Mouse (Mus musculus) CH12.LX (cell line): ENCODE results near the gene Slc25a16. TPM values are rescaled to one million over a fixed set of nuclear protein-coding genes. Genes with fewer than 3 reads are reported as not detected.

ENCODE experiments used
- DNase-seq: peaks from one replicate; pipeline ENCODE4 v3.0.0-alpha.2; 2013; ENCODE audit errors: extremely low read depth
- H3K27ac ChIP-seq: 2 replicates; pipeline ENCODE4 v1.5.1; 2012; ENCODE audit warnings: low read depth, mild to moderate bottlenecking, control low read depth, moderate library complexity; ENCODE audit not compliant: insufficient read depth
- H3K27me3 ChIP-seq: replicated peaks from 2 replicates; pipeline ENCODE3; 2012; ENCODE audit warnings: inconsistent platforms
- H3K36me3 ChIP-seq, 2 experiments: replicated peaks in 1 of 2; 2 replicates each; pipeline versions ENCODE3 to v1.6.1; 2012; ENCODE audit warnings: inconsistent platforms in 1 of 2, low read length in 1 of 2, mild to moderate bottlenecking in 1 of 2, mixed read lengths in 1 of 2, moderate library complexity in 1 of 2; ENCODE audit not compliant: control insufficient read depth in 1 of 2, insufficient read depth in 1 of 2
- H3K4me1 ChIP-seq, 2 experiments: 2 replicates each; pipeline ENCODE4 v1.6.1; 2012; ENCODE audit warnings: inconsistent platforms in 1 of 2, moderate library complexity in 1 of 2; ENCODE audit not compliant: insufficient read depth in 2 of 2, control insufficient read depth in 1 of 2
- H3K4me2 ChIP-seq: 2 replicates; pipeline ENCODE4 v1.6.1; 2012; ENCODE audit warnings: low read depth, mild to moderate bottlenecking, control low read depth; ENCODE audit not compliant: poor library complexity, insufficient read depth, severe bottlenecking
- H3K4me3 ChIP-seq, 3 experiments: fragments of 150-350 bp in 1 of 3; sonication (generic) in 1 of 3; replicated peaks in 1 of 3; 2 replicates each; pipeline versions ENCODE3 to v1.5.1; 2011 to 2012; ENCODE audit warnings: low read depth in 2 of 3, low read length in 2 of 3, mild to moderate bottlenecking in 2 of 3, moderate library complexity in 2 of 3, control low read depth in 1 of 3, improper control_type of control experiment in 1 of 3, inconsistent platforms in 1 of 3, mixed read lengths in 1 of 3; ENCODE audit not compliant: poor library complexity in 1 of 3
- H3K79me2 ChIP-seq: replicated peaks from 2 replicates; pipeline ENCODE4 v1.6.1; 2012; ENCODE audit warnings: mild to moderate bottlenecking, moderate library complexity; ENCODE audit not compliant: control insufficient read depth, poor library complexity, insufficient read depth, severe bottlenecking; ENCODE audit errors: extremely low read depth
- H3K9ac ChIP-seq: 2 replicates; pipeline ENCODE4 v1.6.1; 2012; ENCODE audit warnings: low read depth, mild to moderate bottlenecking, control low read depth, moderate library complexity; ENCODE audit not compliant: insufficient read depth
- H3K9me3 ChIP-seq: replicated peaks from 2 replicates; pipeline ENCODE3; 2012; ENCODE audit warnings: low read length, inconsistent platforms, mixed read lengths
- BHLHE40 ChIP-seq: IDR thresholded peaks from 2 replicates; pipeline ENCODE4 v1.6.1; 2011; ENCODE audit warnings: mild to moderate bottlenecking, low read depth, low read length, improper control_type of control experiment
- CHD1 ChIP-seq: IDR thresholded peaks from 2 replicates; pipeline ENCODE4 v1.6.1; 2012; ENCODE audit warnings: low read depth, low read length, improper control_type of control experiment, inconsistent platforms
- CTCF ChIP-seq, 2 experiments: IDR thresholded peaks in 1 of 2; conservative IDR thresholded peaks in 1 of 2; 2 replicates each; pipeline ENCODE4 v1.5.1; 2011 to 2012; ENCODE audit warnings: low read depth in 2 of 2, low read length in 2 of 2, improper control_type of control experiment in 1 of 2, inconsistent platforms in 1 of 2, mild to moderate bottlenecking in 1 of 2, moderate library complexity in 1 of 2
- E2F4 ChIP-seq: IDR thresholded peaks from 2 replicates; pipeline ENCODE4 v1.6.1; 2011; ENCODE audit warnings: low read depth, low read length, improper control_type of control experiment; ENCODE audit not compliant: insufficient replicate concordance
- EP300 ChIP-seq: IDR thresholded peaks from 2 replicates; pipeline ENCODE4 v1.6.1; 2011; ENCODE audit warnings: low read length, improper control_type of control experiment
- ETS1 ChIP-seq: conservative IDR thresholded peaks from 2 replicates; pipeline ENCODE4 v1.6.1; 2012; ENCODE audit warnings: low read depth, mild to moderate bottlenecking, inconsistent platforms, low read length, improper control_type of control experiment, moderate library complexity
- GABPA ChIP-seq: IDR thresholded peaks from 2 replicates; pipeline ENCODE4 v1.6.1; 2012; ENCODE audit warnings: low read depth, low read length, improper control_type of control experiment, inconsistent platforms; ENCODE audit not compliant: insufficient replicate concordance
- HCFC1 ChIP-seq: IDR thresholded peaks from 2 replicates; pipeline ENCODE4 v1.6.1; 2012; ENCODE audit warnings: low read depth, mild to moderate bottlenecking, inconsistent platforms, low read length, improper control_type of control experiment
- IRF4 ChIP-seq: IDR thresholded peaks from 2 replicates; pipeline ENCODE4 v1.6.1; 2014; ENCODE audit warnings: low read depth, mild to moderate bottlenecking, inconsistent platforms, low read length, improper control_type of control experiment
- JUN ChIP-seq: IDR thresholded peaks from 2 replicates; pipeline ENCODE4 v1.6.1; 2011; ENCODE audit warnings: low read depth, mild to moderate bottlenecking, low read length, improper control_type of control experiment, moderate library complexity; ENCODE audit not compliant: insufficient read depth
- JUND ChIP-seq: conservative IDR thresholded peaks from 2 replicates; pipeline ENCODE4 v1.6.1; 2011; ENCODE audit warnings: low read depth, low read length, improper control_type of control experiment
- MAX ChIP-seq: IDR thresholded peaks from 2 replicates; pipeline ENCODE4 v1.6.1; 2011; ENCODE audit warnings: low read length, improper control_type of control experiment
- MAZ ChIP-seq: IDR thresholded peaks from 2 replicates; pipeline ENCODE4 v1.6.1; 2012; ENCODE audit warnings: low read depth, mild to moderate bottlenecking, inconsistent platforms, low read length, improper control_type of control experiment, moderate library complexity
- MEF2A ChIP-seq: IDR thresholded peaks from 2 replicates; pipeline ENCODE4 v1.6.1; 2014; ENCODE audit warnings: low read depth, mild to moderate bottlenecking, inconsistent platforms, low read length, improper control_type of control experiment, borderline replicate concordance
- MYC ChIP-seq: IDR thresholded peaks from 2 replicates; pipeline ENCODE4 v1.6.1; 2011; ENCODE audit warnings: low read depth, mild to moderate bottlenecking, improper control_type of control experiment, low read length
- NELFE ChIP-seq: IDR thresholded peaks from 2 replicates; pipeline ENCODE4 v1.6.1; 2011; ENCODE audit warnings: low read depth, low read length, improper control_type of control experiment
- NRF1 ChIP-seq: IDR thresholded peaks from 2 replicates; pipeline ENCODE4 v1.6.1; 2014; ENCODE audit warnings: low read depth, mild to moderate bottlenecking, inconsistent platforms, low read length, improper control_type of control experiment, moderate library complexity
- PAX5 ChIP-seq: IDR thresholded peaks from 2 replicates; pipeline ENCODE4 v1.6.1; 2012; ENCODE audit warnings: low read length, inconsistent platforms, mixed read lengths
- POLR2A ChIP-seq: IDR thresholded peaks from 2 replicates; pipeline ENCODE4 v1.6.1; 2011; ENCODE audit warnings: low read depth, mild to moderate bottlenecking, improper control_type of control experiment, low read length
- POLR2AphosphoS2 ChIP-seq: IDR thresholded peaks from 2 replicates; pipeline ENCODE4 v1.6.1; 2011; ENCODE audit warnings: low read depth, low read length, improper control_type of control experiment
- RAD21 ChIP-seq: IDR thresholded peaks from 2 replicates; pipeline ENCODE4 v1.6.1; 2011; ENCODE audit warnings: low read depth, mild to moderate bottlenecking, low read length, improper control_type of control experiment, moderate library complexity
- RCOR1 ChIP-seq: conservative IDR thresholded peaks from 2 replicates; pipeline ENCODE4 v1.6.1; 2012; ENCODE audit warnings: low read depth, mild to moderate bottlenecking, inconsistent platforms, low read length, improper control_type of control experiment
- SIN3A ChIP-seq: IDR thresholded peaks from 2 replicates; pipeline ENCODE4 v1.6.1; 2012; ENCODE audit warnings: low read length, improper control_type of control experiment, inconsistent platforms
- SMC3 ChIP-seq: IDR thresholded peaks from 2 replicates; pipeline ENCODE4 v1.6.1; 2011; ENCODE audit warnings: low read depth, low read length, improper control_type of control experiment
- TCF12 ChIP-seq: IDR thresholded peaks from 2 replicates; pipeline ENCODE4 v1.6.1; 2014; ENCODE audit warnings: low read depth, mild to moderate bottlenecking, inconsistent platforms, low read length, improper control_type of control experiment
- UBTF ChIP-seq: IDR thresholded peaks from 2 replicates; pipeline ENCODE4 v1.6.1; 2012; ENCODE audit warnings: low read depth, mild to moderate bottlenecking, inconsistent platforms, low read length, improper control_type of control experiment, moderate library complexity
- USF1 ChIP-seq: IDR thresholded peaks from 2 replicates; pipeline ENCODE4 v1.6.1; 2014; ENCODE audit warnings: low read depth, mild to moderate bottlenecking, inconsistent platforms, low read length, improper control_type of control experiment
- USF2 ChIP-seq: conservative IDR thresholded peaks from 2 replicates; pipeline ENCODE4 v1.6.1; 2011; ENCODE audit warnings: low read depth, low read length, improper control_type of control experiment
- ZC3H11A ChIP-seq: IDR thresholded peaks from 2 replicates; pipeline ENCODE4 v1.6.1; 2012; ENCODE audit warnings: low read depth, mild to moderate bottlenecking, inconsistent platforms, low read length, improper control_type of control experiment
- ZKSCAN1 ChIP-seq: IDR thresholded peaks from 2 replicates; pipeline ENCODE4 v1.6.1; 2012; ENCODE audit warnings: low read depth, inconsistent platforms, low read length, improper control_type of control experiment, borderline replicate concordance
- ZMIZ1 ChIP-seq: IDR thresholded peaks from 2 replicates; pipeline ENCODE4 v1.6.1; 2012; ENCODE audit warnings: low read depth, mild to moderate bottlenecking, inconsistent platforms, low read length, improper control_type of control experiment
- ZNF384 ChIP-seq: IDR thresholded peaks from 2 replicates; pipeline ENCODE4 v1.6.1; 2012; ENCODE audit warnings: low read depth, low read length, improper control_type of control experiment, inconsistent platforms
- dilution Hi-C: fragments of 300-500 bp; cut with MboI; formaldehyde crosslinking; loops from 2 replicates; pipeline ENCODE4 v1.14.3; 2020; ENCODE audit warnings: low sequenced_read_pairs; ENCODE audit not compliant: extremely low pct_unique_long_range_greater_than_20kb, extremely low pct_ligation_motif_present
- in situ Hi-C: fragments of 300-500 bp; cut with MboI; formaldehyde crosslinking; loops from 3 replicates; pipeline ENCODE4 v1.14.3; 2019; ENCODE audit warnings: low sequenced_read_pairs, low pct_ligation_motif_present, low pct_unique_long_range_greater_than_20kb, mixed read lengths
- polyA plus RNA-seq: library from polyadenylated mRNA; unstranded; fragments of >175 nt; gene quantifications from 2 replicates; pipeline ENCODE4 v1.2.1, GENCODE M21; 2012; ENCODE audit warnings: low read depth; ENCODE audit not compliant: insufficient read length
- total RNA-seq, 2 experiments: library from RNA; depleted of rRNA; stranded (reverse); fragments of 300-350 nt in 1 of 2; fragments of >200 nt in 1 of 2; gene quantifications; 2 replicates each; pipeline ENCODE4 v1.2.3; 2012 to 2014

The Slc25a16 gene
- total and polyA plus RNA-seq, 3 experiments: 9.8 to 27.0 (median 12.1) TPM

DNA sequence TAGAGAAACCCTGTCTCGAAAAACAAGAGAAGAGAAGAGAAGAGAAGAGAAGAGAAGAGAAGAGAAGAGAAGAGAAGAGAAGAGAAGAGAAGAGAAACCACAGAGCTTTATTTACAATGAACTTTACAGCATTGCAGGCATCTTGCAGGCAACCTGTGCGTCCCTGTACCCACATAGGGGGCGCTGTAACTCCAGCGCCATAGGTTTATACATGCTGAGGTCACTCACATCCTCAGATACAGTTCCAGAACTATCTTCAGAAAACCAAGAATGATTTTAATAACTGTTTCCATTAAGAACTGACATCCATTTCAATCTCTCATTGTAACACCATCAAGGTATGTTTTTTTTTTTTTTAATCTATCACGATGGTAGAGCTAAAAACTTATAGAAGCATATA lies 39.2 kb upstream of the Slc25a16 start:
- Histone ChIP-seq H3K27ac (no peak overlapping the region), H3K9me3 (peaks cover 3% of the 10 kb centered on the region), H3K4me3 (no peak overlapping the region), H3K4me2 (no peak overlapping the region), H3K27me3 (no peaks in the 10 kb centered on the region), H3K4me1 (peaks cover 14 to 56% of the 10 kb centered on the region in 2 experiments), H3K9ac (no peak overlapping the region), H3K36me3 (no peaks in the 10 kb centered on the region), H3K79me2 (no peaks in the 10 kb centered on the region)
- TF ChIP-seq JUND: peak; percentile 59
- TF ChIP-seq EP300: peak; percentile 15; the same call in 1 of the 2 replicates
- 0 out of 2 replicates have a peak, but pooled peaks have one; percentile 28 for TF ChIP-seq MAX
- no peak for TF ChIP-seq E2F4
- peak; percentile 24; the same call in 1 of the 2 replicates for TF ChIP-seq BHLHE40
- 0 out of 2 replicates have a peak, but pooled peaks have one; percentile 35 for TF ChIP-seq NELFE
- TF ChIP-seq MEF2A: peak; percentile 47; the same call in 1 of the 2 replicates
- no peak for TF ChIP-seq USF2
- no peak for TF ChIP-seq HCFC1
- TF ChIP-seq RAD21: peak; percentile 63
- peak; percentile 58 for TF ChIP-seq IRF4
- peak; percentile 63; the same call in 1 of the 2 replicates for TF ChIP-seq ZNF384
- 0 out of 2 replicates have a peak, but pooled peaks have one; percentile 34 for TF ChIP-seq TCF12
- no peak; the same call in 1 of the 2 replicates for TF ChIP-seq RCOR1
- TF ChIP-seq CTCF (conservative IDR thresholded peaks at IDR 0.05 in 1 of 2, IDR thresholded peaks at IDR 0.05 in 1 of 2; ENCODE audit: low read depth in 2 of 2, low read length in 2 of 2): peak; percentile 60 to 81
- peak; percentile 64; the same call in 1 of the 2 replicates for TF ChIP-seq MYC
- 0 out of 2 replicates have a peak, but pooled peaks have one; percentile 31 for TF ChIP-seq SIN3A
- no peak for TF ChIP-seq POLR2AphosphoS2
- TF ChIP-seq SMC3: peak; percentile 50
- TF ChIP-seq ETS1: no peak
- in situ Hi-C loops: no loop called here
- dilution Hi-C loops: no loop called here
- DNase-seq: peak; percentile 66

DNA sequence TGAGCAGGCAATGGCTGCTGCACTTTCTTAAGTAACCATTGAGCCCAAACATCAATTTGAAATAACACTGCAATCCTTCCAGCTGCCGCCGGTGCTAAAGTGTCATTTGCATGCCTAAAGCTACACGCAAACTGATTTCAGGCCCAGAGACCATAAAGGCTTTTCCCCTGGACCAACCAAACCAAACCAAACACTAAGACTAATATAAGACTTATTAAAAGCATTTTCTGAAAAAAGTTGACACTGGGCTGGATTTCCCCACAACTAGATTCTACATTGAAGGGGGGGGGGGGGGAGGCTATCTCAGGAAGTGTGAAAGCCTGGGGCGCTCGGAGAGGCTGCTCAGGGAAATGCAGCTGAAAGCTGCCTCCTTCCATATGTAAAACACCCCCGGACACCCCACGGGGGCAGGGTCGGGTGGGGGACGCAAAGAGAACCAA lies 36.5 kb upstream of the Slc25a16 start:
- H3K27ac ChIP-seq: peak overlapping the region; percentile 96
- in situ Hi-C loops: no loop called here
- peak; percentile 86; the same call in 1 of the 2 replicates for TF ChIP-seq CHD1
- peak; percentile 39; the same call in 1 of the 2 replicates for TF ChIP-seq POLR2A
- peak; percentile 84 for TF ChIP-seq MAZ
- no peak for TF ChIP-seq UBTF
- no peak for TF ChIP-seq USF1
- TF ChIP-seq ZMIZ1: no peak
- TF ChIP-seq NRF1: 0 out of 2 replicates have a peak, but pooled peaks have one; percentile 23
- TF ChIP-seq ZNF384: peak; percentile 70
- TF ChIP-seq JUN: no peak
- no peak for TF ChIP-seq GABPA
- peak; percentile 42 for TF ChIP-seq MEF2A
- TF ChIP-seq PAX5: no peak
- TF ChIP-seq HCFC1: peak; percentile 32; the same call in 1 of the 2 replicates
- TF ChIP-seq E2F4: no peak
- peak; percentile 57; the same call in 1 of the 2 replicates for TF ChIP-seq MAX
- no peak for TF ChIP-seq ZKSCAN1
- no peak for TF ChIP-seq ZC3H11A
- no peak for TF ChIP-seq USF2
- TF ChIP-seq RAD21: peak; percentile 19
- no peak for TF ChIP-seq SMC3

More for the DNA sequence above, 36.5 kb upstream of the Slc25a16 start:
- Histone ChIP-seq H3K4me2 (peak overlapping the region; percentile 74), H3K4me1 (peaks cover 8 to 37% of the 10 kb centered on the region in 2 experiments), H3K9ac (peak overlapping the region; percentile 72), H3K4me3 (no peak overlapping the region), H3K36me3 (no peaks in the 10 kb centered on the region), H3K27me3 (no peaks in the 10 kb centered on the region), H3K79me2 (no peaks in the 10 kb centered on the region), H3K9me3 (peaks cover 11% of the 10 kb centered on the region)
- DNase-seq: peak; percentile 82
- dilution Hi-C loops: no loop called here
